Comparison of ENCODE assay signal across 8 mouse cellular contexts in genomic region chr15:85810806-85811521, GRCm38 (mm10). TPM values are rescaled to one million over a fixed set of nuclear protein-coding genes. Genes with fewer than 3 reads are reported as not detected.
A peak's percentile ranks its signal among the peaks of the same experiment; 100 is the strongest.
DNase-seq lines count a peak whose midpoint lies in the region; ATAC-seq and TF ChIP-seq lines count a peak whose summit lies in the region.

No protein-coding gene starts in this region.

- H3K36me3 ChIP-seq in hindbrain, postnatal 0 days (ENCODE audit: insufficient read depth, low read length) = no peaks in the 10 kb centered on the region

- H3K27ac ChIP-seq in hindbrain, postnatal 0 days = peak overlapping the region; percentile 96
- H3K27ac ChIP-seq in left cerebral cortex, adult 2 months = peak overlapping the region; percentile 98

- intact Hi-C loops in left cerebral cortex, adult 2 months (cut with DNase I) = loop anchor here (2.0 to 5.0 kb wide), 3 partner anchors 48 to 74 kb away; partner anchors contain the start of genes Gtse1 and Trmu

- peak; percentile 57 for DNase-seq in kidney, adult 11 months
- DNase-seq in kidney, adult 18-20 months = no peak
- peak; percentile 89 to 90 for DNase-seq in cerebellum, postnatal 25 days
- peak; percentile 91 for DNase-seq in gastrocnemius, adult 18-20 months (ENCODE audit: low spot score)
- peak; percentile 67 for DNase-seq in hindbrain, postnatal 0 days (ENCODE audit: low spot score)
- peak; percentile 65 to 71 for DNase-seq in left cerebral cortex, adult 2 months (ENCODE audit: extremely low spot score in 1 of 2, low spot score in 2 of 2)
- peak; percentile 76 for DNase-seq in lung, postnatal 36 days
- peak; percentile 81 for DNase-seq in right cerebral cortex, postnatal 25 days

- H3K9ac ChIP-seq in hindbrain, postnatal 0 days (replicated peaks; ENCODE audit: low read length) = peak overlapping the region; percentile 78

- H3K9me3 ChIP-seq in hindbrain, postnatal 0 days (ENCODE audit: low read length) = no peaks in the 10 kb centered on the region

- peak; percentile 45 for TF ChIP-seq CTCF in hindbrain, postnatal 0 days (IDR thresholded peaks at IDR 0.05; ENCODE audit: low read depth)
- no peak for TF ChIP-seq CTCF in left cerebral cortex, adult 2 months (IDR thresholded peaks at IDR 0.05)

- H3K4me1 ChIP-seq in hindbrain, postnatal 0 days (ENCODE audit: insufficient read depth, low read length) = no peaks in the 10 kb centered on the region

- H3K4me2 ChIP-seq in hindbrain, postnatal 0 days (ENCODE audit: low read depth, low read length) = peak overlapping the region; percentile 81

- no peaks in the 10 kb centered on the region for H3K27me3 ChIP-seq in hindbrain, postnatal 0 days (ENCODE audit: insufficient read depth, low read length)

- WGBS in hindbrain, postnatal 0 days = 4% methylated on average over 32 of the region's 36 CpGs

- ATAC-seq in hindbrain, postnatal 0 days = peak; percentile 86

- H3K4me3 ChIP-seq in hindbrain, postnatal 0 days (ENCODE audit: low read length) = peak overlapping the region; percentile 69
- peak overlapping the region; percentile 95 for H3K4me3 ChIP-seq in left cerebral cortex, adult 2 months

RNA-seq across cellular contexts. Expression of gene Cdpf1, which starts 0.5 kb away (rescaled TPM):
- 10 to 100 TPM; 51.8 to 60.2 TPM for total RNA-seq in gastrocnemius, adult 18-20 months (2021)
- 21.0 and 32.6 TPM in 2 replicates for total RNA-seq in hindbrain, postnatal 0 days (2014; rRNA removed)
- polyA plus RNA-seq in hindbrain, postnatal 0 days (2015; fragmentation: Nextera tagmentation; extraction: Ambion mirVana) = 22.9 and 25.0 TPM in 2 replicates
- 10 to 100 TPM; 21.1 to 21.3 TPM for total RNA-seq in left cerebral cortex, adult 2 months (2021)

RNA-seq across cellular contexts. Expression of gene Pkdrej, which starts 10.6 kb away (rescaled TPM):
- total RNA-seq in gastrocnemius, adult 18-20 months (2021) = under 1 TPM; 0.68 to 0.69 TPM
- total RNA-seq in hindbrain, postnatal 0 days (2014; rRNA removed) = 0.26 and 1.0 TPM in 2 replicates
- 0.06 and 0.13 TPM in 2 replicates for polyA plus RNA-seq in hindbrain, postnatal 0 days (2015; fragmentation: Nextera tagmentation; extraction: Ambion mirVana)
- total RNA-seq in left cerebral cortex, adult 2 months (2021) = 1 to 10 TPM in 1 of 2 experiments, under 1 TPM in 1; 0.82 to 1.2 TPM

RNA-seq across cellular contexts. Expression of gene Ttc38, which starts 21.1 kb away (rescaled TPM):
- 1 to 10 TPM; 4.6 to 5.3 TPM for total RNA-seq in gastrocnemius, adult 18-20 months (2021)
- 4.7 and 5.4 TPM in 2 replicates for total RNA-seq in hindbrain, postnatal 0 days (2014; rRNA removed)
- 2.0 and 3.1 TPM in 2 replicates for polyA plus RNA-seq in hindbrain, postnatal 0 days (2015; fragmentation: Nextera tagmentation; extraction: Ambion mirVana)
- total RNA-seq in left cerebral cortex, adult 2 months (2021) = 1 to 10 TPM; 5.0 to 5.2 TPM

RNA-seq across cellular contexts. Expression of gene Gtse1, which starts 48.6 kb away (rescaled TPM):
- total RNA-seq in gastrocnemius, adult 18-20 months (2021) = under 1 TPM; 0.07 to 0.09 TPM
- total RNA-seq in hindbrain, postnatal 0 days (2014; rRNA removed) = 10.4 and 10.5 TPM in 2 replicates
- polyA plus RNA-seq in hindbrain, postnatal 0 days (2015; fragmentation: Nextera tagmentation; extraction: Ambion mirVana) = 4.9 and 5.4 TPM in 2 replicates
- under 1 TPM; 0.25 to 0.33 TPM for total RNA-seq in left cerebral cortex, adult 2 months (2021)
